Mouse (Mus musculus): Measurements from ENCODE around the gene Pex14. TPM values are rescaled to one million over a fixed set of nuclear protein-coding genes. Genes with fewer than 3 reads are reported as not detected.

Pex14 gene
- polyA plus RNA-seq, 1 experiment, result 40.1 TPM

GRCm38 (mm10) chr4:148978221-148978855 lies 121.3 kb downstream of the Pex14 start:
- Histone ChIP-seq H3K4me1 (peaks cover 13% of the 10 kb centered on the region), H3K4me3 (replicated peaks) (no peak overlapping the region), H3K27me3 (replicated peaks) (no peaks in the 10 kb centered on the region), H3K9me3 (peaks cover 5% of the 10 kb centered on the region; the same call in 1 of the 2 replicates), H3K36me3 (replicated peaks; ENCODE audit: low read length) (peaks cover 42% of the 10 kb centered on the region)
- no peak for TF ChIP-seq FLI1 (IDR thresholded peaks at IDR 0.05; ENCODE audit: low read length)
- no peak for TF ChIP-seq GATA1 (IDR thresholded peaks at IDR 0.05; ENCODE audit: borderline replicate concordance, low read length)

- TF ChIP-seq FLI1 (IDR thresholded peaks at IDR 0.05; ENCODE audit: low read length) (no peak), GATA1 (IDR thresholded peaks at IDR 0.05; ENCODE audit: borderline replicate concordance, low read length) (no peak)
- no peaks in the 10 kb centered on the region for H3K9me3 ChIP-seq
- H3K36me3 ChIP-seq (replicated peaks; ENCODE audit: low read length), result peaks cover 24% of the 10 kb centered on the region
- H3K4me1 ChIP-seq, result peaks cover 13% of the 10 kb centered on the region
- H3K4me3 ChIP-seq (replicated peaks), result no peak overlapping the region
- H3K27me3 ChIP-seq (replicated peaks), result no peaks in the 10 kb centered on the region
Observed at GRCm38 (mm10) chr4:148974833-148975232, 124.8 kb downstream of the Pex14 start.

- TF ChIP-seq GATA1 (IDR thresholded peaks at IDR 0.05; ENCODE audit: borderline replicate concordance, low read length) (no peak), FLI1 (IDR thresholded peaks at IDR 0.05; ENCODE audit: low read length) (no peak)
- Histone ChIP-seq H3K36me3 (replicated peaks; ENCODE audit: low read length) (peaks cover 26% of the 10 kb centered on the region), H3K4me1 (peaks cover 9% of the 10 kb centered on the region), H3K4me3 (replicated peaks) (no peak overlapping the region), H3K27me3 (replicated peaks) (no peaks in the 10 kb centered on the region), H3K9me3 (no peaks in the 10 kb centered on the region)
Observed at GRCm38 (mm10) chr4:148973387-148973786, 126.3 kb downstream of the Pex14 start.

- H3K27me3 ChIP-seq (replicated peaks), result no peaks in the 10 kb centered on the region
- H3K9me3 ChIP-seq, result no peaks in the 10 kb centered on the region
- TF ChIP-seq GATA1 (IDR thresholded peaks at IDR 0.05; ENCODE audit: borderline replicate concordance, low read length) (no peak), FLI1 (IDR thresholded peaks at IDR 0.05; ENCODE audit: low read length) (no peak)
- H3K4me3 ChIP-seq (replicated peaks), result no peak overlapping the region
- peaks cover 28% of the 10 kb centered on the region for H3K36me3 ChIP-seq (replicated peaks; ENCODE audit: low read length)
- H3K4me1 ChIP-seq, result peaks cover 6% of the 10 kb centered on the region
Observed at GRCm38 (mm10) chr4:148972707-148973106, 127.0 kb downstream of the Pex14 start.

DNA sequence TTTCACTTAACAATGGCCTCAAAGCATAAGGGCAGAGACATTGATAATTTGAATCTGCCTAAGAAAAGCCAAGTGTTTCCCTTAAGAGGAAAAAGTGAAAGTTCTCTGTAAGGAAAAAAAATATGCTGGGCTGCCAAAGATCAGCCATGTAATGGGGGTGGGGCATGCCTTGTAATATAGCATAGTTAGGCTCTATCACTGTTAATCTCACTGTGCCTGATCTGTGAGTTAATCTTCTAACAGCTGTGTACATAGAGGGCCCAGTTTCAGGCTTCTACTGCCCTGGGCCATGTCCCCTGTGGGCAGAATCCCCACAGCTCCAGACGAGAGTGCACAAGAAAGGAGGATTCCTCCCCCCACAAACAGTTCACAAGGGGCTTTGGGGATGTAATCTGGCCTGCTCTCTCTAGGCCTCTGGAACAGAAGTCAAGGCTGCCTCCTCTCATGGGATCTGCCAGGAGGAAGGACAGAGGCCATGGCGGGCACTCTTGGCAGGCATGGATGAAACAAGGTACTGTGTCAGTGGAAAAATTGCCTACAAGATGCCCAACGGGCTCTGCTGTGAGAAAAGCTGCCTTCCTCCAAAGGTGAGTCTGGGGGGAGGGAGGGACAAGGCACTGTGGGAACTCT lies 127.9 kb downstream of the Pex14 start:
- Histone ChIP-seq H3K4me1 (no peaks in the 10 kb centered on the region), H3K36me3 (replicated peaks; ENCODE audit: low read length) (peaks cover 35% of the 10 kb centered on the region), H3K27me3 (replicated peaks) (no peaks in the 10 kb centered on the region), H3K9me3 (no peaks in the 10 kb centered on the region), H3K4me3 (replicated peaks) (no peak overlapping the region)
- no peak for TF ChIP-seq GATA1 (IDR thresholded peaks at IDR 0.05; ENCODE audit: borderline replicate concordance, low read length)
- no peak for TF ChIP-seq FLI1 (IDR thresholded peaks at IDR 0.05; ENCODE audit: low read length)

GRCm38 (mm10) chr4:148970742-148971141 lies 128.9 kb downstream of the Pex14 start:
- Histone ChIP-seq H3K4me1 (no peaks in the 10 kb centered on the region), H3K4me3 (replicated peaks) (no peak overlapping the region), H3K36me3 (replicated peaks; ENCODE audit: low read length) (peaks cover 45% of the 10 kb centered on the region), H3K9me3 (no peaks in the 10 kb centered on the region), H3K27me3 (replicated peaks) (no peaks in the 10 kb centered on the region)
- no peak for TF ChIP-seq FLI1 (IDR thresholded peaks at IDR 0.05; ENCODE audit: low read length)
- TF ChIP-seq GATA1 (IDR thresholded peaks at IDR 0.05; ENCODE audit: borderline replicate concordance, low read length), result no peak

- Histone ChIP-seq H3K4me1 (no peaks in the 10 kb centered on the region), H3K36me3 (replicated peaks; ENCODE audit: low read length) (peaks cover 47% of the 10 kb centered on the region), H3K4me3 (replicated peaks) (no peak overlapping the region), H3K27me3 (replicated peaks) (no peaks in the 10 kb centered on the region), H3K9me3 (no peaks in the 10 kb centered on the region)
- TF ChIP-seq FLI1 (IDR thresholded peaks at IDR 0.05; ENCODE audit: low read length) (no peak), GATA1 (IDR thresholded peaks at IDR 0.05; ENCODE audit: borderline replicate concordance, low read length) (no peak)
Observed at GRCm38 (mm10) chr4:148969610-148970009, 130.1 kb downstream of the Pex14 start.

DNA sequence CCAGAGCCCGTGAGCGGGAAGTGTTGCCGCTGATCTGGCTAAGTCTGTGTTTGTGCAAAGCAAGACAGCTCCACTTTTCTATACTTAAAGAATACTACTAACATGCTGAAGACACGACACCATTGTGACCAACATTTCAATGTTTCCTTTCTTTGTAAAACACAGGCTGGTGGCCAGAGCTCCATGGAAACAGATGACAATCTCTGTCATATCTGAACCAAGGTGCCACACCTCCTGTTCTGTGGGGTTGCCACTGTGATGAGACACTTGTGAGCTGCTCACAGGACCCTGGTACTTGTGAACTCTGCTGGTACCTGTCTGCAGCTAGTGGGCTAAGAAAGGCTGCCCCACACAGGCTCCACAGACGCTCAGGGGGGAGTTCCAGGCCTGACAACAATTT lies 130.8 kb downstream of the Pex14 start:
- no peak for TF ChIP-seq GATA1 (IDR thresholded peaks at IDR 0.05; ENCODE audit: borderline replicate concordance, low read length)
- Histone ChIP-seq H3K4me3 (replicated peaks) (no peak overlapping the region), H3K9me3 (no peaks in the 10 kb centered on the region), H3K36me3 (replicated peaks; ENCODE audit: low read length) (peaks cover 54% of the 10 kb centered on the region), H3K4me1 (no peaks in the 10 kb centered on the region), H3K27me3 (replicated peaks) (no peaks in the 10 kb centered on the region)

GRCm38 (mm10) chr4:148966132-148966531 lies 133.5 kb downstream of the Pex14 start:
- Histone ChIP-seq H3K36me3 (replicated peaks; ENCODE audit: low read length) (peaks cover 81% of the 10 kb centered on the region), H3K4me3 (replicated peaks) (no peak overlapping the region), H3K27me3 (replicated peaks) (no peaks in the 10 kb centered on the region), H3K9me3 (no peaks in the 10 kb centered on the region), H3K4me1 (no peaks in the 10 kb centered on the region)
- TF ChIP-seq GATA1 (IDR thresholded peaks at IDR 0.05; ENCODE audit: borderline replicate concordance, low read length) (no peak), FLI1 (IDR thresholded peaks at IDR 0.05; ENCODE audit: low read length) (no peak)

- Histone ChIP-seq H3K9me3 (no peaks in the 10 kb centered on the region), H3K4me3 (replicated peaks) (no peak overlapping the region), H3K4me1 (no peaks in the 10 kb centered on the region), H3K27me3 (replicated peaks) (no peaks in the 10 kb centered on the region), H3K36me3 (replicated peaks; ENCODE audit: low read length) (peaks cover 82% of the 10 kb centered on the region)
- TF ChIP-seq FLI1 (IDR thresholded peaks at IDR 0.05; ENCODE audit: low read length) (no peak), GATA1 (IDR thresholded peaks at IDR 0.05; ENCODE audit: borderline replicate concordance, low read length) (no peak)
Observed at GRCm38 (mm10) chr4:148964541-148965310, 134.9 kb downstream of the Pex14 start.
